Mouse (Mus musculus) erythroblast, embryonic 14.5 days (primary cell): ENCODE measurements around the gene Lsm10.

Experiments
- GATA1 ChIP-seq: IDR thresholded peaks from 2 replicates; pipeline ENCODE4 v1.6.1; 2012; ENCODE audit warnings: low read length, inconsistent platforms, mixed read lengths
- TAL1 ChIP-seq: IDR thresholded peaks from 3 replicates; pipeline ENCODE4 v1.6.1; 2012; ENCODE audit warnings: low read length, inconsistent platforms, mixed read lengths

DNA sequence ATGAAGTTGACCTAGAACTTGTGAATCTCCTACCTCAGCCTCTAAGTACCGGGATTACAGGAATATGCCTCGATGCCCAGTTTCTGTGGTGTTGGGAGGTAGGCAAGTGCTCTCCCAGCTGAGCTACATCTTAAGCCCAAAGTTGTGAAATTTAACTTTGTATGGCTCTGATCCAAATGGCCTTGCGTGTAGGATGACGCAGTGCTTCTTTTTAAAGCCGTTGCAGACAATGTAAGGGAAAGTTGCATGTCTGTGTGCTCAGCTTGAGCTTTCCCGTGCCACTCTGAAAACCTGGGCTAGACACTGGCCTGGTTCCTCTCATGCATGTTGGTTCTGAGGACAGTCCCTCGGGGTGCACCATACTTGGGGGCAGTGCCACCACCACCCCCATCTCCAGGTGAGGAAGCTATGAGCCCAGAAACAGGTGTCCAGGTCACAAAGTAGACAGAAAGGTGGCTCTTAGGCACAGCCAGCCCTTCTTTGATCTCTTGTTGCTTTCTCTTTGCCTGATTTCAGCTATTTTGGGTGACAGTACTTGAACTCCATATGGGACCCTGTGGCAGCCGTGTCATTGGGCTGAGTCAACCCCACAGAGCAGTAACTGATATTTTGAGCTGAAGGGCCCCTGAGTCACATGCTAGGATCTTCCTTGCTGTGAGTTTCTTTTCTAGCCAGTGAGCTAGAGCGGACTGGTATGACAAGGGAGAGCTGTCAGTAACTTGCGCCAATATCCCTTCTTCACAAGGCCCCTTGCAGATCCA is 13.4 kb downstream of the Lsm10 start:
- no peak for TF ChIP-seq TAL1
- TF ChIP-seq GATA1, result no peak
